Mouse (Mus musculus) liver, postnatal 0 days (tissue): Measurements from ENCODE around the gene Hist2h2bb. TPM values are rescaled to one million over a fixed set of nuclear protein-coding genes. Genes with fewer than 3 reads are reported as not detected.
"Not testable (repeated sequence)": the region's sequence is repeated elsewhere in the genome, so short reads cannot be mapped to it uniquely, and the experiment has no call there.

ENCODE experiments used
- ATAC-seq: fragments of 200-750 bp; cut with Nextera tagmentation; 2 replicates; pipeline ENCODE4 v1.8.0; 2017; ENCODE audit warnings: mild to moderate bottlenecking, moderate library complexity
- DNase-seq: peaks from one replicate; pipeline ENCODE4 v3.0.0-alpha.2; 2016
- H3K27ac ChIP-seq: fragments of 300-500 bp; sonication (generic); 2 replicates; pipeline ENCODE4 v1.5.1; 2014; ENCODE audit warnings: antibody characterized with exemption, moderate library complexity, mild to moderate bottlenecking, low read depth
- H3K27me3 ChIP-seq: fragments of 300-500 bp; sonication (generic); 2 replicates; pipeline ENCODE4 v1.6.1; 2014; ENCODE audit warnings: low read length, control low read depth, mixed read lengths; ENCODE audit not compliant: insufficient read depth
- H3K36me3 ChIP-seq: fragments of 300-500 bp; sonication (generic); replicated peaks from 2 replicates; pipeline ENCODE4 v1.6.1; 2014; ENCODE audit warnings: mild to moderate bottlenecking, control low read depth, low read length, moderate library complexity, mixed read lengths; ENCODE audit not compliant: insufficient read depth
- H3K4me1 ChIP-seq: fragments of 300-500 bp; sonication (generic); 2 replicates; pipeline ENCODE4 v1.6.1; 2014; ENCODE audit warnings: antibody characterized with exemption, mild to moderate bottlenecking, control low read depth; ENCODE audit not compliant: insufficient read depth
- H3K4me2 ChIP-seq: fragments of 300-500 bp; sonication (generic); 2 replicates; pipeline ENCODE4 v1.6.1; 2014; ENCODE audit warnings: low read depth, mild to moderate bottlenecking, low read length, moderate library complexity, mixed read lengths
- H3K4me3 ChIP-seq: fragments of 300-500 bp; sonication (generic); 2 replicates; pipeline ENCODE4 v1.5.1; 2014; ENCODE audit warnings: low read depth, low read length
- H3K9ac ChIP-seq: fragments of 300-500 bp; sonication (generic); replicated peaks from 2 replicates; pipeline ENCODE4 v1.6.1; 2014; ENCODE audit warnings: mild to moderate bottlenecking, moderate library complexity
- H3K9me3 ChIP-seq: fragments of 300-500 bp; sonication (generic); 2 replicates; pipeline ENCODE4 v1.6.1; 2016; ENCODE audit warnings: mild to moderate bottlenecking, control low read depth, low read length, mixed read lengths
- CTCF ChIP-seq: sonication (generic); IDR thresholded peaks from 2 replicates; pipeline ENCODE4 v1.5.1; 2016; ENCODE audit warnings: antibody characterized with exemption, low read depth
- EP300 ChIP-seq: IDR thresholded peaks from 2 replicates; pipeline ENCODE4 v1.6.1; 2016; ENCODE audit warnings: antibody characterized with exemption, low read depth, mild to moderate bottlenecking
- WGBS: fragments of 180-500 bp; shearing (Covaris S2); extraction: QIAGEN DNeasy Blood & Tissue Kit; methylation state at CpG from one replicate; pipeline ENCODE4 v1.1.7; 2014; ENCODE audit not compliant: insufficient replicate concordance; 5-methylcytosine and 5-hydroxymethylcytosine counted together
- polyA plus RNA-seq: library from polyadenylated mRNA; unstranded; fragments of >200 nt; fragmentation: Nextera tagmentation; extraction: Ambion mirVana; gene quantifications from 2 replicates; pipeline ENCODE4 v1.2.1, GENCODE M21; 2015

The Hist2h2bb gene
- polyA plus RNA-seq, 1 experiment from 2014 or later = 11.0 TPM

GRCm38 (mm10) chr3:96239949-96240798 lies 29.4 kb upstream of the Hist2h2bb start, which contains the start of gene Hist2h2aa2:
Gene Hist2h2aa2 (minus strand): TSS chr3:96240276.
- not testable (repeated sequence) for H3K36me3 ChIP-seq, H3K27me3 ChIP-seq, H3K9me3 ChIP-seq
- peak within 1 kb of the TSS; percentile 66 for H3K9ac ChIP-seq
- ATAC-seq (peak; percentile 71), DNase-seq (peak; percentile 81)
- peak; percentile 27; the same call in 1 of the 2 replicates for TF ChIP-seq EP300
- peaks cover 37% of the 10 kb centered on the region for H3K4me1 ChIP-seq
- peak within 1 kb of the TSS; percentile 92 for H3K27ac ChIP-seq
- 10% methylated on average over 9 of the region's 85 CpGs for WGBS
- peak within 1 kb of the TSS; percentile 34 for H3K4me3 ChIP-seq
- H3K4me2 ChIP-seq = peak within 1 kb of the TSS; percentile 64

DNA sequence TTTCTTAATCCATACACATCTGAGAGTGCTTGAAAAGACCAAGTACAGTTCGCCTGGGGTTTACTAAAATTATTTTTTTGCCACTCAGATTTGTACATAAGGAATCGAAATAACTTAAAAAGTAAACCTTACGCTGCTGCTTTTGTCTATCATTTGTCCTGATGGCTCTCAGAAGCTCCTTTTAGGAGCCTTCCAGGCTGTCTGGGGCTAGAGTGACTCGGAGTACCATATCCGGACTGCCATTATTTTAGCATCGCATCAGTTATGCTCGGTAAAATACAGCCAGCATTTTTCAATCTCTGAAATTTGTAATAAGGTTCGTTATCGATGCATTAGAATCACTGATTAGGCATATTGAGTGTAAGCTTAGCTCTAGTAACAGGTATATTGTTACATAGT lies 28.8 kb upstream of the Hist2h2bb start:
- no peaks in the 10 kb centered on the region for H3K9me3 ChIP-seq

DNA sequence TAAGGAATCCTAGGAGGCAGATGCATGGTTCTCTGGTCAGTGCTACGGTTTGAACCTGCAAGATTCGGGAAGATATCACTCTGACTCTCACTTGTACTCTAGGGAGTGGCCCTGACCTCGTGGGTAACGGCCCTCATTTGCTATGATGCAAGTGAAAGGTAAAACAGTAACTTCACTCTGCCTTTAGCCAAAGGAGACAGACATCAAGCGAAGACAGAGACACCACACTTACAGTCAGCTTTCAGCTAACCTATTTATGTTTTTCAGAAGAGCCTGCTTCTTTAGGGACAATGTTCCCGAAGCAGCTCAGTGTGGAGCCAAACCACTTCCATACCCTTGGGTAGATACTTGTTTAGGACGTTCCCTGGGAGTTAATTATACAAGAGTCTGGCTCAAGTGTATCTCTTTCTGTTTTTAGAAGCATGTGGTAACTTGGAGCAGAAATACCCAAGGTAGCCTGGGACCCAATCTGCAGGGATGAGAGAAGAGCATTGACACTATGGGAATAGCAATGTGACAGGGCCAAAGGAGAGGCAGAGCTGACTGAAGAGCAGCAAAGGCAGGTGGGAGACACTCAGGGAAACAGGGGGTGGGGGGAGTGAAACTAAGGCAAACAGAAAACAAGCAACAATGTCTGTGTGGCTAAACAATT lies 25.5 kb upstream of the Hist2h2bb start:
- Histone ChIP-seq H3K27ac (peak overlapping the region; percentile 95), H3K4me3 (peak overlapping the region; percentile 46), H3K27me3 (no peaks in the 10 kb centered on the region), H3K9me3 (no peaks in the 10 kb centered on the region), H3K36me3 (no peaks in the 10 kb centered on the region), H3K9ac (peak overlapping the region; percentile 67), H3K4me2 (peak overlapping the region; percentile 66), H3K4me1 (peaks cover 30% of the 10 kb centered on the region)
- WGBS = 52% methylated on average over 7 of the region's 7 CpGs
- DNase-seq (peak; percentile 48), ATAC-seq (no peak)
- no peak for TF ChIP-seq CTCF
- TF ChIP-seq EP300 = no peak

More for the DNA sequence above, 28.8 kb upstream of the Hist2h2bb start:
- peak overlapping the region; percentile 92 for H3K27ac ChIP-seq
- ATAC-seq (no peak), DNase-seq (no peak)
- peak overlapping the region; percentile 66 for H3K9ac ChIP-seq
- H3K36me3 ChIP-seq = no peaks in the 10 kb centered on the region
- peaks cover 37% of the 10 kb centered on the region for H3K4me1 ChIP-seq
- H3K4me3 ChIP-seq = peak overlapping the region; percentile 34; the same call in 1 of the 2 replicates
- no peaks in the 10 kb centered on the region for H3K27me3 ChIP-seq
- WGBS = 80% methylated on average over 9 of the region's 9 CpGs
- H3K4me2 ChIP-seq = peak overlapping the region; percentile 64
- TF ChIP-seq EP300 (no peak), CTCF (no peak)

- H3K27me3 ChIP-seq, H3K9me3 ChIP-seq, H3K36me3 ChIP-seq: not testable (repeated sequence)
- DNase-seq (peak; percentile 86), ATAC-seq (peak; percentile 74)
- WGBS = under 1% methylated on average over 24 of the region's 88 CpGs
- peaks cover 37% of the 10 kb centered on the region for H3K4me1 ChIP-seq
- peak within 1 kb of the TSS; percentile 95 for H3K27ac ChIP-seq
- H3K4me3 ChIP-seq = peak within 1 kb of the TSS; percentile 46
- H3K9ac ChIP-seq = peak within 1 kb of the TSS; percentile 67
- H3K4me2 ChIP-seq = peak within 1 kb of the TSS; percentile 66
Measured at GRCm38 (mm10) chr3:96245003-96245886, 24.3 kb upstream of the Hist2h2bb start, which contains the start of gene Hist2h2aa1. Gene Hist2h2aa1 (plus strand): TSS chr3:96245497.

DNA sequence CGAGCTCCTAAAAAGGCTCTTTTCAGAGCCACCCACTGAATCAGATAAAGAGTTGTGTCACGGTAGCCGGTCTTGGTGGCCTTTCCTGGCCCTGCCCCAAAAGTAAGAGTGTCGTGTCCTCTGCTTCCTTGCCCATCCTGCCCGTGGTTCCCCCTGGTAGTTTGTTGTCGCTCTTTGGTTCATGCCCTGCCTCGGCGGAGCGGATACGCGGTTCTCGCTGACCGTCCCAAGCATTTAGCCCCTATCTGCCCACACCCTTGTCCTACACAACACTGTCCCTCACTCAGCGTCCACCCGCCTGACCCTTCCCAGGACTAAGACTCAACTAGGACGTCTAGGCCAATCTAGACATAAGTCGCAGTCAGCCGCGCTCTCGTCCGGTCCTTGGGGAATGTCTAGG lies 23.5 kb upstream of the Hist2h2bb start:
- peak overlapping the region; percentile 88 for H3K27ac ChIP-seq
- peaks cover 39% of the 10 kb centered on the region for H3K4me1 ChIP-seq
- not testable (repeated sequence) for H3K36me3 ChIP-seq, H3K4me2 ChIP-seq, ATAC-seq, H3K27me3 ChIP-seq, DNase-seq, H3K9me3 ChIP-seq
- peak overlapping the region; percentile 36 for H3K4me3 ChIP-seq
- WGBS = 0% methylated on average over 9 of the region's 21 CpGs
- peak overlapping the region; percentile 61; the same call in 1 of the 2 replicates for H3K9ac ChIP-seq

DNA sequence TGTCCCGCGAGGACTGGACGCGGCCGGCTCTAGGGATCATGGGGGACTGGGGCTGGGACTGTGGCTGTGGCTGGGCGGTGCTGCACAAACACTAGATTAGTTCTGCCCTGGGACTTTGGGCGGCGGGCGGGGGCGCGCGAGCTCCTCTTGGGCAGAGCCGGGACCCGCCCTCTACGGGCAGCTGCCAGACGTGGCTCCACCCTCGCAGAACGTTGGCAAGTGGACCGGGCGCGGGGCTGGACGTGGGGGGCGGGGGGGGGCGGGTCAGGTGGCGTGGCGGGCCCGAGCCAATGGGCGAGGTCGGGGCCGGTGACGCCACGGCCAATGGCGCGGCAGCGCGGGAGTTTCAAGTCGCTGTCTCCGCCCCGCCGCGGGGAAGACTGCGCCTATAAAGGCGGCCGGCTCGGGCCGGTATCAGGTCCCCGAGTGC lies 23.1 kb upstream of the Hist2h2bb start, which contains the start of gene Hist2h3c1:
TSS of gene Hist2h3c1 (plus strand) at position 259 of the 430 bp plus-strand sequence.
- DNase-seq = not testable (repeated sequence)
- 7% methylated on average over 3 of the region's 47 CpGs for WGBS
- peaks cover 38% of the 10 kb centered on the region for H3K4me1 ChIP-seq

More for the DNA sequence above, 23.1 kb upstream of the Hist2h2bb start, which contains the start of gene Hist2h3c1:
- peak; percentile 85 for ATAC-seq
- H3K36me3 ChIP-seq, H3K9me3 ChIP-seq, H3K27me3 ChIP-seq: not testable (repeated sequence)
- H3K4me2 ChIP-seq = peak within 1 kb of the TSS; percentile 71
- H3K4me3 ChIP-seq = peak within 1 kb of the TSS; percentile 56
- peak within 1 kb of the TSS; percentile 88 for H3K27ac ChIP-seq
- peak within 1 kb of the TSS; percentile 80 for H3K9ac ChIP-seq
